In the genomic region with DNA sequence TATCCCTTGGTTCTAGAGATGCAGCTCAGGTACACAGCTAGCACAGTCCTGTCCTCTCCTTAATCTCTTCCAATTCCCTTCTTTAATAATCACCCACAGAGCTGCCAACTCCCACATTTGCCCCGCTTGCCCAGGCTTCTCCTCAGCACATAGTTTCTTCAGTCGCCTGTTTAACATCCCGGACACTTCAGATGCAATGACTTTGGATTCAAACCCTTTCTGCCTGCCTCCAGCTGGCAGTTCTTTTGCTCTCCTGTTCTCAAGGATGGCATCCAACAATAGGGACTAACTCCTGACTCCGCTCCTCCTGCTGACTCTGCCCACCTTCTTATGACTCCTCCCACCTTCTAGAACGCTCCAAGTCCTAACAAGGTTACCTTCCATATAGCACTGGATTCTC, we compare ENCODE assay signal across 21 mouse cellular contexts.
DNase-seq lines count a peak whose midpoint lies in the region; ATAC-seq and TF ChIP-seq lines count a peak whose summit lies in the region.
"Had no signal": no experiment of that assay in that cellular context is flagged by ENCODE, and none has a peak within 500 bp of the region (broad histone marks: within the 10 kb centered on the region; RNA-seq: fewer than 3 reads in every experiment).

No protein-coding gene starts in this region.

- intact Hi-C loops in heart, postnatal 10 days (cut with DNase I) = no loop called here

- no peaks in the 10 kb centered on the region for H3K36me3 ChIP-seq in heart, embryonic 10.5 days
- H3K36me3 ChIP-seq in hindbrain, embryonic 10.5 days = no peaks in the 10 kb centered on the region
- H3K36me3 ChIP-seq in hindbrain, embryonic 12.5 days = no peaks in the 10 kb centered on the region
- no peaks in the 10 kb centered on the region for H3K36me3 ChIP-seq in midbrain, embryonic 10.5 days
- no peaks in the 10 kb centered on the region for H3K36me3 ChIP-seq in midbrain, postnatal 0 days (ENCODE audit: insufficient read depth, low read length)
- H3K36me3 ChIP-seq: embryonic facial prominence, embryonic 12.5 days; hindbrain, embryonic 15.5 days; lung, embryonic 15.5 days; neural tube, embryonic 12.5 days had no signal

- no peaks in the 10 kb centered on the region for H3K9me3 ChIP-seq in heart, embryonic 10.5 days
- H3K9me3 ChIP-seq in hindbrain, embryonic 10.5 days = no peaks in the 10 kb centered on the region
- no peaks in the 10 kb centered on the region for H3K9me3 ChIP-seq in hindbrain, embryonic 12.5 days (replicated peaks)
- no peaks in the 10 kb centered on the region for H3K9me3 ChIP-seq in midbrain, embryonic 10.5 days (replicated peaks)
- H3K9me3 ChIP-seq in midbrain, postnatal 0 days (ENCODE audit: low read length) = no peaks in the 10 kb centered on the region
- H3K9me3 ChIP-seq: embryonic facial prominence, embryonic 12.5 days; hindbrain, embryonic 15.5 days; lung, embryonic 15.5 days; neural tube, embryonic 12.5 days had no signal

- WGBS in heart, embryonic 10.5 days = 85% methylated on average over 5 of the region's 5 CpGs
- 96% methylated on average over 5 of the region's 5 CpGs for WGBS in hindbrain, embryonic 10.5 days
- 96% methylated on average over 5 of the region's 5 CpGs for WGBS in hindbrain, embryonic 12.5 days
- WGBS in midbrain, embryonic 10.5 days = 94% methylated on average over 5 of the region's 5 CpGs
- WGBS in midbrain, postnatal 0 days = 92% methylated on average over 5 of the region's 5 CpGs

- no peak overlapping the region for H3K9ac ChIP-seq in hindbrain, embryonic 12.5 days
- H3K9ac ChIP-seq in midbrain, postnatal 0 days (replicated peaks; ENCODE audit: low read length, poor library complexity, severe bottlenecking) = no peak overlapping the region
- H3K9ac ChIP-seq: embryonic facial prominence, embryonic 12.5 days; hindbrain, embryonic 15.5 days; lung, embryonic 15.5 days; neural tube, embryonic 12.5 days had no signal

- H3K4me3 ChIP-seq in heart, embryonic 10.5 days = no peak overlapping the region
- H3K4me3 ChIP-seq in hindbrain, embryonic 10.5 days = no peak overlapping the region
- no peak overlapping the region for H3K4me3 ChIP-seq in hindbrain, embryonic 12.5 days
- no peak overlapping the region for H3K4me3 ChIP-seq in midbrain, embryonic 10.5 days
- H3K4me3 ChIP-seq in midbrain, postnatal 0 days (ENCODE audit: low read depth, low read length) = no peak overlapping the region
- H3K4me3 ChIP-seq: embryonic facial prominence, embryonic 12.5 days; hindbrain, embryonic 15.5 days; layer of hippocampus, adult 2 months; left cerebral cortex, adult 2 months; lung, embryonic 15.5 days; myocyte; neural tube, embryonic 12.5 days had no signal

- TF ChIP-seq CTCF in midbrain, postnatal 0 days (IDR thresholded peaks at IDR 0.05) = no peak

- H3K27me3 ChIP-seq in heart, embryonic 10.5 days (ENCODE audit: insufficient read depth, poor library complexity, severe bottlenecking) = no peaks in the 10 kb centered on the region
- no peaks in the 10 kb centered on the region for H3K27me3 ChIP-seq in hindbrain, embryonic 10.5 days (ENCODE audit: insufficient read depth, poor library complexity, severe bottlenecking)
- H3K27me3 ChIP-seq in hindbrain, embryonic 12.5 days = no peaks in the 10 kb centered on the region
- H3K27me3 ChIP-seq in midbrain, embryonic 10.5 days (ENCODE audit: low read depth, poor library complexity, severe bottlenecking) = no peaks in the 10 kb centered on the region
- no peaks in the 10 kb centered on the region for H3K27me3 ChIP-seq in midbrain, postnatal 0 days (ENCODE audit: insufficient read depth, low read length)
- H3K27me3 ChIP-seq: embryonic facial prominence, embryonic 12.5 days; hindbrain, embryonic 15.5 days; lung, embryonic 15.5 days; neural tube, embryonic 12.5 days had no signal

- peaks cover 51% of the 10 kb centered on the region for H3K4me1 ChIP-seq in heart, embryonic 10.5 days
- H3K4me1 ChIP-seq in hindbrain, embryonic 10.5 days (replicated peaks) = peaks cover 59% of the 10 kb centered on the region
- peaks cover 23% of the 10 kb centered on the region for H3K4me1 ChIP-seq in hindbrain, embryonic 12.5 days
- H3K4me1 ChIP-seq in midbrain, embryonic 10.5 days = peaks cover 61% of the 10 kb centered on the region
- no peaks in the 10 kb centered on the region for H3K4me1 ChIP-seq in midbrain, postnatal 0 days (ENCODE audit: insufficient read depth, low read length)

- DNase-seq in heart, embryonic 10.5 days (ENCODE audit: low spot score) = no peak
- DNase-seq in heart, postnatal 10 days = no peak
- no peak for DNase-seq in hindbrain, embryonic 10.5 days (ENCODE audit: low spot score)
- no peak for DNase-seq in midbrain, embryonic 10.5 days (ENCODE audit: low spot score)
- DNase-seq in midbrain, postnatal 0 days (ENCODE audit: low spot score) = no peak
- DNase-seq: adrenal gland, postnatal 25 days; cerebellum, adult 11-12 months; cerebellum, adult 9-11 months; embryo, embryonic 11 days; gastrocnemius, postnatal 10 days; right cerebral cortex, adult 18-20 months had no signal

- H3K4me2 ChIP-seq in hindbrain, embryonic 12.5 days (replicated peaks) = no peak overlapping the region
- H3K4me2 ChIP-seq in midbrain, postnatal 0 days (ENCODE audit: low read depth, low read length, poor library complexity, severe bottlenecking) = no peak overlapping the region
- H3K4me2 ChIP-seq: embryonic facial prominence, embryonic 12.5 days; hindbrain, embryonic 15.5 days; lung, embryonic 15.5 days; midbrain, embryonic 11.5 days; neural tube, embryonic 12.5 days had no signal

- no peak for ATAC-seq in hindbrain, embryonic 12.5 days (ENCODE audit: low FRiP score)
- no peak for ATAC-seq in midbrain, postnatal 0 days (ENCODE audit: low FRiP score)
- ATAC-seq: midbrain, embryonic 16.5 days had no signal

- H3K27ac ChIP-seq in heart, embryonic 10.5 days = peak overlapping the region; percentile 67
- H3K27ac ChIP-seq in hindbrain, embryonic 10.5 days = peak overlapping the region; percentile 87
- no peak overlapping the region for H3K27ac ChIP-seq in hindbrain, embryonic 12.5 days
- peak overlapping the region; percentile 91 for H3K27ac ChIP-seq in midbrain, embryonic 10.5 days (replicated peaks)
- no peak overlapping the region for H3K27ac ChIP-seq in midbrain, postnatal 0 days (ENCODE audit: low read depth, low read length)
- H3K27ac ChIP-seq: embryonic facial prominence, embryonic 12.5 days; hindbrain, embryonic 15.5 days; layer of hippocampus, adult 2 months; lung, embryonic 15.5 days; neural tube, embryonic 12.5 days had no signal

Comparison
In these comparisons a context has a peak if more than half of its experiments do, and no peak if none do; other contexts are left out.
1. H3K27ac ChIP-seq: peak in heart, embryonic 10.5 days (single experiment), hindbrain, embryonic 10.5 days (single experiment) and midbrain, embryonic 10.5 days (single experiment); none in hindbrain, embryonic 12.5 days (single experiment) and midbrain, postnatal 0 days (single experiment).